Mouse (Mus musculus): ENCODE data around the gene Fgf10.

DNA sequence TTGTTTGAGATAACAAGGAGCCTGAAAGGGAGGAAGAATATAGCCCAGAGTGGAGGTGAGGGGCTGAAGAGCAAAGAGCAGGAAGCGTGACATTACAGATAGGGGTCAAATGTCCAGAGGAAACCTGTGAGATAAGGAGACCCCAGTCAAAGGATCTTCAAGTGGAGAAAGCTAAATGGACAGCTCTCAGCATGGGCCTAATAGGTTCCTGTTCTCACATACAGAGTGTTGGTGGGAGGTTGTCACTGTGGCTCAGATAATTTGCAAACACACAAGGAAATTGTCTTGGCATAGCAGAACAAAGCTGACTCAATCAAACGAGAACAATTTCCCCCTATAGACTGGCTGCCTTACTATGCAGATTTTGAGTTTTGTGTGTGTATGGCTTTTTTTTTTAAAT lies 89.4 kb downstream of the Fgf10 start:
- TF ChIP-seq CTCF (IDR thresholded peaks at IDR 0.05) = no peak
- no peak for TF ChIP-seq EP300 (IDR thresholded peaks at IDR 0.05)

Measured in lung, postnatal 0 days (tissue).